Mouse (Mus musculus) liver, embryonic 11.5 days (tissue): ENCODE results near the gene Srsf12. TPM values are rescaled to one million over a fixed set of nuclear protein-coding genes. Genes with fewer than 3 reads are reported as not detected.

Source experiments
- ATAC-seq: fragments of 200-750 bp; cut with Nextera tagmentation; replicated peaks from 2 replicates; pipeline ENCODE4 v1.8.0; 2017; ENCODE audit warnings: moderate number of reproducible peaks, mild to moderate bottlenecking, moderate TSS enrichment, moderate library complexity; ENCODE audit not compliant: low FRiP score
- DNase-seq: peaks from one replicate; pipeline ENCODE4 v3.0.0-alpha.2; 2017; ENCODE audit warnings: low spot score
- H3K27ac ChIP-seq: fragments of 300-500 bp; sonication (generic); 2 replicates; pipeline ENCODE4 v1.5.1; 2014; ENCODE audit warnings: mild to moderate bottlenecking, low read depth, low read length, control low read depth
- H3K27me3 ChIP-seq: fragments of 300-500 bp; sonication (generic); replicated peaks from 2 replicates; pipeline ENCODE4 v1.6.1; 2014; ENCODE audit warnings: low read length, mixed read lengths; ENCODE audit not compliant: control insufficient read depth, insufficient read depth
- H3K36me3 ChIP-seq: fragments of 300-500 bp; sonication (generic); 2 replicates; pipeline ENCODE4 v1.6.1; 2014; ENCODE audit warnings: mild to moderate bottlenecking, low read length, moderate library complexity, mixed read lengths; ENCODE audit not compliant: control insufficient read depth, insufficient read depth
- H3K4me1 ChIP-seq: fragments of 300-500 bp; sonication (generic); replicated peaks from 2 replicates; pipeline ENCODE4 v1.6.1; 2014; ENCODE audit warnings: low read length, mixed read lengths; ENCODE audit not compliant: control insufficient read depth, insufficient read depth
- H3K4me2 ChIP-seq: fragments of 300-500 bp; sonication (generic); 2 replicates; pipeline ENCODE4 v1.6.1; 2014; ENCODE audit warnings: mild to moderate bottlenecking, control low read depth, moderate library complexity
- H3K4me3 ChIP-seq: fragments of 300-500 bp; sonication (generic); 2 replicates; pipeline ENCODE4 v1.5.1; 2014; ENCODE audit warnings: low read depth, low read length, control low read depth
- H3K9ac ChIP-seq: fragments of 300-500 bp; sonication (generic); 2 replicates; pipeline ENCODE4 v1.6.1; 2014; ENCODE audit warnings: low read depth, low read length, control low read depth
- H3K9me3 ChIP-seq: fragments of 300-500 bp; sonication (generic); 2 replicates; pipeline ENCODE4 v1.6.1; 2016; ENCODE audit warnings: low read length, inconsistent platforms, mixed read lengths; ENCODE audit not compliant: control insufficient read depth
- WGBS: fragments of 180-500 bp; shearing (Covaris S2); extraction: QIAGEN DNeasy Blood & Tissue Kit; methylation state at CpG from one replicate; pipeline ENCODE4 v1.1.7; 2014; 5-methylcytosine and 5-hydroxymethylcytosine counted together
- polyA plus RNA-seq: library from polyadenylated mRNA; unstranded; fragments of >200 nt; fragmentation: Nextera tagmentation; extraction: Ambion mirVana; gene quantifications from 2 replicates; pipeline ENCODE4 v1.2.1, GENCODE M21; 2014

Gene Srsf12
- polyA plus RNA-seq, 1 experiment from 2014 or later, result 1.6 TPM

DNA sequence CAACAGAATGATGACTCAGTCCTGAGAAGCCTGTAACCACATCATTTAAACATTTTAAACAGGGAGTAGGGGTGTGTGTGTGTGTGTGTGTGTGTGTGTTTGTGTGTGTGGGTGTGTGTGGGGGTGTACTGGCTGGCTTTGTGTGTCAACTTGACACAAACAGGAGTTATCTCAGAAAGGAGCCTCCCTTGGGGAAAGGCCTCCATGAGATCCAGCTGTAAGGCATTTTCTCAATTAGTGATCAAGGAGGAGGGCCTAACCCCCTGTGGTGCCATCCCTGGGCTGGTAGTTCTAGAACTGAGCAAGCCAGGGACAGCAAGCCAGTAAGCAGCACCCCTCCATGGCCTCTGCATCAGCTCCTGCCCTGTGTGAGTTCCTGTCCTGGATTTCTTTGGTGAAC is 51.5 kb downstream of the Srsf12 start:
- ATAC-seq, result no peak
- no peak overlapping the region for H3K27ac ChIP-seq
- H3K4me1 ChIP-seq, result 0 out of 2 replicates have a peak, but pooled peaks cover 2% of the 10 kb centered on the region
- no peak overlapping the region for H3K4me3 ChIP-seq
- H3K36me3 ChIP-seq, result no peaks in the 10 kb centered on the region
- no peak overlapping the region for H3K4me2 ChIP-seq
- H3K27me3 ChIP-seq, result no peaks in the 10 kb centered on the region
- no peak overlapping the region for H3K9ac ChIP-seq
- no peaks in the 10 kb centered on the region for H3K9me3 ChIP-seq
- DNase-seq, result no peak

DNA sequence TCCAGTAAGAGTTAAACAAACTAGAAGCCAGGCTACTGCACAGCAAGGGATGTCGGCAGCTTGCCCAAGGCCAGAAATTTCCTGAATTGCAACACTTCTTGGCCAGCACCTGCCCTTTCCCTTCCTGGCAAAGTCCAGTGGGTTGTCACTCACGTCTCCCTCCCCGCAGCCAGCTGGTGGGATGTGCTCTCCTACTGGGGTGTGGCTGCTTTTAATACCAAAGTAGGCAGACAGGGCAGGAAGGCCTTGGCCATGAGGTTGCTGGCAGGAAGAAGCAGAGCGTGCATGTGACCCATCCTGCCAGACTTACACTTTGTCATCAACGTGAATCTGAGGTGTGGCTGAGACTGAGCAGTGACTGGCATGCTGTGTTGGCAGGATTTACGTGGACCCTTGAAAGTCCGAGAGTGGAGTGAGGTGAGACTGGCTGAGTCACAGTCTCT is 52.5 kb downstream of the Srsf12 start:
- Histone ChIP-seq H3K27me3 (no peaks in the 10 kb centered on the region), H3K9me3 (no peaks in the 10 kb centered on the region), H3K27ac (no peak overlapping the region), H3K4me1 (0 out of 2 replicates have a peak, but pooled peaks cover 2% of the 10 kb centered on the region), H3K4me2 (no peak overlapping the region), H3K36me3 (no peaks in the 10 kb centered on the region), H3K4me3 (no peak overlapping the region), H3K9ac (no peak overlapping the region)
- DNase-seq (no peak), ATAC-seq (peak; percentile 39; the same call in 1 of the 2 replicates)
- 52% methylated on average over 7 of the region's 7 CpGs for WGBS

DNA sequence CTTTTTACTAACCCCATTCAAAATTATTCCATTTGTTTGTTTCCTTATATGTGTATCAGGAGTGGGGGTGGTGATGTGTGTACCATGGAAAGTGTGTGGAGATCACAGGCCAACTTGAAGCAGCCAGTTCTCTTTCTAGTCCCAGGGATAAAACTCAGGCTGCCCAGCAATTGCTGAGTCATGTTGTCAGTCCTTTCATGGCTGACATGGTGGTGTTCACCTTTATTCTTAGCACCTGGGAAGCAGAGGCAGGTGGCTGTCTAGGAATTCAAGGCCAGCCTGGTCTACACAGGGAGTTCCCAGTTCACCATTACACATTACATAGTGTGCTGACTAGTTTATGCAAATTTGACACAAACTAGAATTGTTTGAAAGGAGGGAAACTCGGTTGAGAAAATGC is 54.1 kb downstream of the Srsf12 start:
- WGBS, result 81% methylated on average over 1 of the region's 1 CpGs
- no peak for ATAC-seq
- Histone ChIP-seq H3K9me3 (no peaks in the 10 kb centered on the region), H3K27ac (no peak overlapping the region), H3K4me2 (no peak overlapping the region), H3K36me3 (no peaks in the 10 kb centered on the region), H3K4me3 (no peak overlapping the region), H3K9ac (no peak overlapping the region), H3K27me3 (no peaks in the 10 kb centered on the region), H3K4me1 (no peaks in the 10 kb centered on the region)
- DNase-seq, result no peak

DNA sequence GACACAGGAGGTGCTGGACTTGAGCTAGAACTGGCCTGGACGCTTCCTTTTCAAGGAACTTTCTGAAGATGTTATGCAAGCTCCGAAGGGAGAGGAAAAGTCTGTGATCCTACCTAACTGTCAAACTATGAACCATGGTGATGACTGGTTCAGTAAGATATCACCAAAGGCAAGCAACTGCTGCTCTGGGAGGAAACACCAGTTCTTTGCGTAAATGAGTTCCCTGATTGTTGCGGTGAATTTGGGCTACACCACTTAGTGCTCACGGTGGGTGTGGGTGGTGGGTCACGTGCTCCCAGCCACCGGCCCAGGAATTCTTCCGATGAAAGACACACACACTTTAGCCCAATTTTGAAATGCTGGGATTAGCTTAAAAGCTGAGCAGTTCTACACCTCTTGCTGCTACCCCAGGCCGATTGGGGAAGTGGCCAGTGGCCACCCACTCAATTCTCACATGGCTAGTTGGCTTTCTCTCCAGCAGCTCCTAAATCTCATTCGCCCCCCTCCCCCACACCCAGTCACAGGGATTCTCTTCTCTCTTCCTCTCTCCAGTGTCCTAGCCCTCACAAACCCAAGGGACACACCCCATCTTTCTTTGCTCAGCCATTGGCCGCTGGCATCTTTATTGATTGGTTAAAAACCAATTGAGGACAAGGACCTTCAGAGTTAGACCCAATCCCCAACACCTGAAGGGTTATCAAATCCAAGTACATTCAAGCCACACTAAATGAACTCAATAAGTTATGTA is 56.4 kb downstream of the Srsf12 start:
- Histone ChIP-seq H3K36me3 (no peaks in the 10 kb centered on the region), H3K9ac (no peak overlapping the region), H3K4me1 (no peaks in the 10 kb centered on the region), H3K27ac (no peak overlapping the region), H3K27me3 (no peaks in the 10 kb centered on the region), H3K4me2 (no peak overlapping the region), H3K4me3 (no peak overlapping the region), H3K9me3 (no peaks in the 10 kb centered on the region)
- DNase-seq (no peak), ATAC-seq (no peak)
- WGBS, result 67% methylated on average over 11 of the region's 11 CpGs

DNA sequence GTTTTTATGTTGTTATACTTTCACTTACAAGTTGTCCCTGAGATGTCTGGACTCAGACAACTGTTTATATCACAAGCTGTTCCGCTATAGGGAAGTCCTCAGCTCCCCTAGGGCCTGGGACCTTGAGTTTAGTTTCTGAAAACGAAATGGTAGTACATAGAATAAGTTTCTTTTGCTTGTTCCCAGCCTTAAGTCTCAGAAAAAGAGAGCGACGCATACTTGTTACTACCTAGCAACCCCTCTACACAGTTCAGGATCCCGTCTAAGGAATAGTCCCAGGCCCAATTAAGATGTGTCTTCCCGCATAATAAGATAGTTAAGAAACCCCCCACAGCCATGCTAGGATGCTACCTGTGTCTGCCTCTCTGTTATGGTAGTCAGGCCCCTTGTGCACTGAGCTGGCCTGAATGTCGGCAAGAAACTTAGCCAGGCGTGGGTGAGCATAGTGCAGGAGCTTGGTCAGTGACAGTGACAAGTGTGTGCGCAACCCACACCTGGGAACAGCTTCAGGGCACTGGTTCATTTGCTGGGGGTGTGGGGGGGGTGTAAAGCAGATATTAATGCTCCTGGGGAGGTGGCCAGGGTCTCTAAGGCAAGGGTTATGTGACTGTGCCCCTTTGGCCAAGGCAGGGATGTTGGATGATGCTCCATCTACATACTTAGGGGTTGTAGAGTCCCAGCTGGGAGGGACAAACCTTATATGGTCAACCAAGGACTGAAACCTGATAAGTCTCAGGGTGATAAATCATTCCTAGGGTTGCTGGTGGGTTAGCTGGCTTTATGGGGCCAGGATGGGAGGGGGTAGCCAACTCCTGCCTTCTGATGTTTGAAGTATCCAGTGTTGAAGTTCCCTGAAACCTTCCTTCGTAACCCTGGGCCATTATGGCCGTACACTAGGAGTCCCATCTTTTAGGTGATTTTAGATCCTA is 61.9 kb downstream of the Srsf12 start:
- no peak overlapping the region for H3K9ac ChIP-seq
- H3K4me2 ChIP-seq, result no peak overlapping the region
- no peak overlapping the region for H3K27ac ChIP-seq
- no peak overlapping the region for H3K4me3 ChIP-seq
- no peak for DNase-seq
- no peaks in the 10 kb centered on the region for H3K36me3 ChIP-seq
- no peaks in the 10 kb centered on the region for H3K27me3 ChIP-seq
- H3K4me1 ChIP-seq, result no peaks in the 10 kb centered on the region
- WGBS, result 80% methylated on average over 11 of the region's 11 CpGs
- H3K9me3 ChIP-seq, result no peaks in the 10 kb centered on the region
- ATAC-seq, result no peak

DNA sequence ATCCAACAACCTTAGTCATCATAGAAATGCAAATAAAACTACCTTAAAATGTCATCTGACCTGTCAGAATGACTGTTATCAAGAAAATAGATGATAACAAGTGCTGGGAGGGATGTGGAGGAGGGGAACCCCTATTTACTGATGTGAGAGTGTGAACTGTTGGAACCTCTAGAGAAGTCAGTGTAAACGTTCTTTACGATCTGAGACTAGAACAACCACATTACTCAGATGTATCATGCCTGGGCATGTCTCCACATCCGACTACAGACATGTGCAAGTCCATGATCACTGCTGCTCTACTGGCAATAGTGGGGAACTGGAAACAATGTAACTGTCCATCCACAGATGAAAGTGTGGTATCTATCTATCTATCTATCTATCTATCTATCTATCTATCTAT is 64.6 kb downstream of the Srsf12 start:
- 65% methylated on average over 3 of the region's 3 CpGs for WGBS
- Histone ChIP-seq H3K4me1 (no peaks in the 10 kb centered on the region), H3K9me3 (no peaks in the 10 kb centered on the region)

DNA sequence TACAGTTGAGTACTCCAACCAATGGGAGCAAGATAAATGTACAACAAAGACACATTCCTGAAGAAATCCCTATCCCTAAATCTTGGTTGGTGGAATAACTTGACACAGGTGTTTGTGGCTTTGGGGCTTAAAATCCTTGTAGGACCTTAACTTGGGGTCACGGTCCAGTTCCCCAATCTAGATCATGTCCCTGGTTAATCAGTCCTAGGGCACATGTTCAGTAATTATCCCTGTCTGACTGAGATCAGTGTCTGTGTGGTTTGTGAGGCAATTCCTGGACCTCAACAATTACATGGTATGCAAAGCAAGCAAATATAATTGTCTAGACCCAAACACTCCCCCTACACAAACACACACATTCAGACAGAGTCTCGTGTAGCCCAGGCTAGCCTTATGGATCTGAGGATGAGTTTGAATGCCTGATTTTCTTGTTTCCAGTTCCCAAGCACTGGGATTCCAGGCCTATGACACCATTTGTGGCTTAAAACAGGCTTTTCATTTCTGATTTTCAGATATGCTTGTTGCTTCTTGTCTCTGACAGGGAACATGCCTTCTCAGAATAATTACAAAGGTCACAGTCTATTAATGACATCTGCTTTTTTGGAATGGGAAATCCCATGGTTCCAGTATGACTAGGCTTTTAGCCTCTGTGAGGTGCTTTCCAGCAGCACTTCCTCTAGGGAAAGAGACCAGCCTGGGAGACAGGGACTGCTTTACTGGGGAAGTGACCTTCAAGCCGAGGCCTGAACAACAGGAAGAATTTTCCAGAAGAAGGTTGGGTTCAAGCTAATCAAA is 73.3 kb downstream of the Srsf12 start:
- Histone ChIP-seq H3K9ac (no peak overlapping the region), H3K4me2 (no peak overlapping the region), H3K27ac (no peak overlapping the region), H3K9me3 (no peaks in the 10 kb centered on the region), H3K27me3 (no peaks in the 10 kb centered on the region), H3K4me1 (no peaks in the 10 kb centered on the region), H3K36me3 (no peaks in the 10 kb centered on the region), H3K4me3 (no peak overlapping the region)
- 71% methylated on average over 3 of the region's 3 CpGs for WGBS
- DNase-seq (no peak), ATAC-seq (no peak)

More for the DNA sequence above, 64.6 kb downstream of the Srsf12 start:
- H3K4me3 ChIP-seq, result no peak overlapping the region
- no peak overlapping the region for H3K27ac ChIP-seq
- H3K9ac ChIP-seq, result no peak overlapping the region
- H3K4me2 ChIP-seq, result no peak overlapping the region
- ATAC-seq (no peak), DNase-seq (no peak)
- no peaks in the 10 kb centered on the region for H3K36me3 ChIP-seq
- no peaks in the 10 kb centered on the region for H3K27me3 ChIP-seq
